In the genomic region with DNA sequence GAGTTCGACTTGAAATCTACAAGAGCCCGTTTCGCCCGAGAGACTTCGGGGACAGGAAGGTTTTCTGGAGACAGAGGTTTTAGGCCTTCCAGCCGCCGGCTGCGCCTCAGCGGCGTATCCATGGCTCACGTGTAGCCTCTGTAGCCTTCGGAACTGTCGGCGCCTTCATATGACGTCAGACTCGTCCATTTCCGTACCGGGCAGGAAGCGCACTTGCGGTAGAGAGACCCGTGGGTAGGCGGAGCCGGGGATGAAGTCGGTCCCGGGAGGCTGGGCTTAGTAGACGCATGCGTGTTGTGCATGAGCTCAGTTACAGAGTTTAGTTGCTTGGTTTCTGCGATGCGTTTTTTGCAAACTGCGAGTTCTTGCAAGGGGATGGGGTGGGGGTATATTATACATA, we compare ENCODE assay signal across 8 mouse cellular contexts. TPM values are rescaled to one million over a fixed set of nuclear protein-coding genes. Genes with fewer than 3 reads are reported as not detected.
DNase-seq lines count a peak whose midpoint lies in the region; ATAC-seq lines count a peak whose summit lies in the region.

A gene (minus strand): TSS at position 155 of the 400 bp plus-strand sequence.

- H3K27ac ChIP-seq in hindbrain, embryonic 14.5 days: peak within 1 kb of the TSS; percentile 40; the same call in 1 of the 2 replicates

- peak within 1 kb of the TSS; percentile 64 for H3K4me3 ChIP-seq in hindbrain, embryonic 14.5 days (replicated peaks; ENCODE audit: low read length)

- H3K27me3 ChIP-seq in hindbrain, embryonic 14.5 days (ENCODE audit: control insufficient read depth, insufficient read depth, low read length): no peaks in the 10 kb centered on the region

- no peaks in the 10 kb centered on the region for H3K9me3 ChIP-seq in hindbrain, embryonic 14.5 days (ENCODE audit: control insufficient read depth, low read length)

- H3K4me1 ChIP-seq in hindbrain, embryonic 14.5 days (replicated peaks; ENCODE audit: control insufficient read depth, insufficient read depth, low read length): peaks cover 26% of the 10 kb centered on the region

- ATAC-seq in hindbrain, embryonic 14.5 days (ENCODE audit: low FRiP score): peak; percentile 97

- DNase-seq in R1 (ENCODE audit: low read depth, low spot score): peak; percentile 99
- peak; percentile 94 to 98 for DNase-seq in cerebellum, postnatal 25 days
- DNase-seq in frontal cortex, postnatal 25 days (ENCODE audit: low spot score in 2 of 2): peak; percentile 85 to 93
- DNase-seq in hindbrain, embryonic 14.5 days (ENCODE audit: low spot score): peak; percentile 100
- DNase-seq in layer of hippocampus, postnatal 36 days: peak; percentile 94 to 95
- DNase-seq in lung, postnatal 36 days: peak; percentile 99
- peak; percentile 99 for DNase-seq in retina, postnatal 1 day
- DNase-seq in urinary bladder, adult 18-20 months (ENCODE audit: low spot score in 2 of 2): peak; percentile 87 to 92

- peak within 1 kb of the TSS; percentile 77 for H3K9ac ChIP-seq in hindbrain, embryonic 14.5 days

- WGBS in hindbrain, embryonic 14.5 days: under 1% methylated on average over 30 of the region's 30 CpGs

- H3K4me2 ChIP-seq in hindbrain, embryonic 14.5 days (replicated peaks): peak within 1 kb of the TSS; percentile 100

- peaks cover 14% of the 10 kb centered on the region for H3K36me3 ChIP-seq in hindbrain, embryonic 14.5 days (replicated peaks; ENCODE audit: control insufficient read depth, insufficient read depth)

RNA-seq across cellular contexts. Expression of the gene that starts here (rescaled TPM):
- polyA plus RNA-seq in hindbrain, embryonic 14.5 days (2014; fragmentation: Nextera tagmentation; extraction: Ambion mirVana): 11.6 and 12.8 TPM in 2 replicates
- total RNA-seq in layer of hippocampus, postnatal 36 days (2021): 1 to 10 TPM; 8.3 to 8.8 TPM

Comparison
In these comparisons a context has a peak if more than half of its experiments do, and no peak if none do; other contexts are left out.
1. Peak in every context shown above with its lines: DNase-seq, ATAC-seq, H3K4me3 ChIP-seq and H3K27ac ChIP-seq.